Mouse (Mus musculus): ENCODE measurements at regions not wholly inside any gene's neighbourhood (a gene's known extent, or its start where the extent isn't known, plus 50 kb on each side); places are given as distances from the start of the nearest gene placed in this dataset.

DNA sequence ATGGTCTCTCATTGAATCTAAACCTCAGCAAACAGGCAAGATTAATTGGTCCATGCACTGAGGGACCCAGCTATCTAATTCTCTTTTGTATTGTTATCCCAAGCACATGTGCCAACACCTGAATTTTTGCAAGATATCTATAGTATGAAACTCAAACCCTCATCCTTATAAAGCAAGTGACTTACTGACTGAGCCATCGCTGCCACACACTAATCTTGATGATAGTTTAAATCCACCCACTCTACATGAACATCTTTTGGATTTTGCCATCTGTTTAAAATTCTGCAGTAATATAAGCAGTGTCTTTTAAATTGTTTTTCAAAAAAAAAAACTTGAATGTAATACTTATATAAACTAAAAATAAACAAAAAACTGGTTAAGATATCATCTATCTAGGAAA is 280.9 kb downstream of the Pcdh10 start:
- no peak overlapping the region for H3K27ac ChIP-seq
- no peaks in the 10 kb centered on the region for H3K9me3 ChIP-seq
- no peaks in the 10 kb centered on the region for H3K36me3 ChIP-seq
- H3K4me3 ChIP-seq (replicated peaks) = no peak overlapping the region
- no peak overlapping the region for H3K9ac ChIP-seq (replicated peaks)
- 92% methylated on average over 1 of the region's 1 CpGs for WGBS
- no peaks in the 10 kb centered on the region for H3K4me1 ChIP-seq (replicated peaks)
- no peak for ATAC-seq
- no peak overlapping the region for H3K4me2 ChIP-seq (replicated peaks)
- no peaks in the 10 kb centered on the region for H3K27me3 ChIP-seq

DNA sequence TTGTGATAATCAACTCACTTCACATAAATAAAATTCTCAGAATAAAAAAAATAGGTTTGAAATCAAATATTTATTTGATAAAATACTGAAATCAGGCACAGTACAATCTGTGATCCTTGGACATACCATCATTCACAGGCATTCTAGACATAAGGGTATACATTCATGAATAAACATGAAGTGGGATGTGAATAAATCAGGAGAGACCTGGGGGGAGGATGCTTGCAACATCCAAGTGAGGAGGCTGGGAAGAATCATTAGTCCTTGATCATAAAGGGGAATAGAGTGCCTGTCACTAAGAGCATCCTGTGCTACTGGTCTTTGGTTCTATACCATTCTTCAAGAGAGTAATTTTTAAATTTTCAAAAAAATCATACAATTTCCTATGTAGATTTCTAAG is 292.2 kb downstream of the Pcdh10 start:
- Histone ChIP-seq H3K27me3 (no peaks in the 10 kb centered on the region), H3K9me3 (no peaks in the 10 kb centered on the region), H3K36me3 (no peaks in the 10 kb centered on the region), H3K4me1 (replicated peaks) (no peaks in the 10 kb centered on the region), H3K4me3 (replicated peaks) (no peak overlapping the region), H3K27ac (no peak overlapping the region), H3K4me2 (replicated peaks) (no peak overlapping the region), H3K9ac (replicated peaks) (no peak overlapping the region)
- no peak for ATAC-seq

DNA sequence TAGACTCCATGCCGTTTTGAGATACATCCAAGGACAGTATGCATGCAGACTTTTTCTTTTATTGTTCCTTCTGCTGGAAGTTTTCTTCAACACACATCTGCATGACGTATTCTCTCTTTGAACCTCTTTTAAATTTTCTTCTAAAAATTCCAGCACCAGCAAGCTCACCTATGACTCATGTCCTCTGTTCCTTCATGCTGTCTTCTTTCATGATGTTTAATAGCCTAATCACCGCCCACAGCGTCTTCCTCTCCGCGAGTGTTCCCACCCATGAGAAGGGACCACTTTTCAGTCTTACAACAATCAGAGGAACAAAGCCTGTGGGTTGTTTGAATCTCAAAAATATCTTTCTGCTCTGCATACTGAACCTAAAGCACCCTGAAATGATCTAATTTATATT is 299.5 kb downstream of the Pcdh10 start:
- Histone ChIP-seq H3K4me2 (replicated peaks) (no peak overlapping the region), H3K27me3 (peaks cover 3% of the 10 kb centered on the region; the same call in 1 of the 2 replicates), H3K9me3 (no peaks in the 10 kb centered on the region), H3K9ac (replicated peaks) (no peak overlapping the region), H3K4me1 (replicated peaks) (peaks cover 9% of the 10 kb centered on the region; the same call in 1 of the 2 replicates), H3K36me3 (no peaks in the 10 kb centered on the region), H3K27ac (no peak overlapping the region), H3K4me3 (replicated peaks) (no peak overlapping the region)
- 89% methylated on average over 6 of the region's 6 CpGs for WGBS
- ATAC-seq = no peak

DNA sequence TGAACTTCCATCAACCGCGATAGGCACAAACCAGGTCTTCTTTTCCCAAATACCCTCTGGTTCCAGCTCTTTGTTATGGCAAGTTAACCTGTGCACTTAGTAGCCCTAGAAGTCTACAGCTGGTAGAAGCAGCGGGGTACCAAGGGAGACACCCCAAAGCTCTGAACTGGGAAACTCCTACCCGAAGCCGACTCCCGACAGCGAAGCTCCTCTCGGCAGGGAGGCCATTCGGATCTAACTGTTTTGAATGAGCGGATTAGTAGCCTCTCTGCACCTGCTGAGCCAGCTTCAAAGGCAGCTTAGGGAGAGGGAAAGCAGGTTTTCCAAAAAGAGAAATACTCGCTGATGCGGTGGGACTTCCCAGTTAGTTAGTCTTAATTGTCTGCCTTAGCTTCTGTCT is 303.2 kb downstream of the Pcdh10 start:
- Histone ChIP-seq H3K9me3 (no peaks in the 10 kb centered on the region), H3K9ac (replicated peaks) (no peak overlapping the region), H3K4me2 (replicated peaks) (peak overlapping the region; percentile 48), H3K27me3 (peaks cover 3% of the 10 kb centered on the region; the same call in 1 of the 2 replicates), H3K4me3 (replicated peaks) (peak overlapping the region; percentile 8), H3K27ac (no peak overlapping the region), H3K4me1 (replicated peaks) (peaks cover 9% of the 10 kb centered on the region; the same call in 1 of the 2 replicates), H3K36me3 (no peaks in the 10 kb centered on the region)
- WGBS = under 1% methylated on average over 12 of the region's 12 CpGs
- ATAC-seq = peak; percentile 53; the same call in 1 of the 2 replicates

DNA sequence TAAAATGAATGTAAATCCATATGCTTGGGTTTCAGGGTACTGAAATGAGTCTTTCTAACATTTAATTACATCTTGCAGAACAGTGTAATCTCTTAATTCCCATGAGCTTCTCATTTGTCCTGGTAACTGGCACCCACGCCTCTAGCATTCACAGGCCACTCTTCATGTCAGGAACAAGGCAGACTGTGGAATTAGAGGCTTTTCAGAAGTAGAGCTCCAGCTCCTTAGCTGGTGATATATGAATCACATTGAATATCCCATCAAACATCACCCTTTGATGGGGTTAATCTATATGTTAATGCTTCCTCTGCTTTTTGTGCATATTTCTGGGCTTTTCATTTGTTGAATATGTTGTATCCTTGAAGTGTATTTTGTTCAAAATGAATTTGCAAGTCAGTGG is 329.7 kb downstream of the Pcdh10 start:
- 18% methylated on average over 1 of the region's 1 CpGs for WGBS
- no peaks in the 10 kb centered on the region for H3K36me3 ChIP-seq
- no peak overlapping the region for H3K9ac ChIP-seq (replicated peaks)

More for the DNA sequence above, 329.7 kb downstream of the Pcdh10 start:
- H3K9me3 ChIP-seq = no peaks in the 10 kb centered on the region
- no peak overlapping the region for H3K4me3 ChIP-seq (replicated peaks)
- H3K27me3 ChIP-seq = no peaks in the 10 kb centered on the region
- H3K4me1 ChIP-seq (replicated peaks) = no peaks in the 10 kb centered on the region
- peak; percentile 56; the same call in 1 of the 2 replicates for ATAC-seq
- no peak overlapping the region for H3K4me2 ChIP-seq (replicated peaks)
- H3K27ac ChIP-seq = no peak overlapping the region
